In genomic region chr5:144767106-144767798, GRCm38 (mm10) we compare ENCODE assay signal across 8 mouse cellular contexts. TPM values are rescaled to one million over a fixed set of nuclear protein-coding genes. Genes with fewer than 3 reads are reported as not detected.
A peak's percentile ranks its signal among the peaks of the same experiment; 100 is the strongest.
DNase-seq lines count a peak whose midpoint lies in the region; ATAC-seq and TF ChIP-seq lines count a peak whose summit lies in the region.
"Not testable (repeated sequence)": the region's sequence is repeated elsewhere in the genome, so short reads cannot be mapped to it uniquely, and the experiment has no call there.

Gene Trrap, plus strand, starts transcription at chr5:144767732.

- in situ Hi-C loops in Patski (cut with MboI; ENCODE audit: low pct_unique_long_range_greater_than_20kb) = not testable (repeated sequence)

- ATAC-seq in Patski = not testable (repeated sequence)

- peak within 1 kb of the TSS; percentile 100 for H3K27ac ChIP-seq in cortical plate, adult 2 months (ENCODE audit: insufficient read depth, low read length)
- H3K27ac ChIP-seq in gastrocnemius, adult 2 months = peak within 1 kb of the TSS; percentile 99
- H3K27ac ChIP-seq in limb, embryonic 10.5 days = peak within 1 kb of the TSS; percentile 98
- H3K27ac ChIP-seq in small intestine, adult 2 months (ENCODE audit: insufficient read depth, low read depth, low read length) = peak within 1 kb of the TSS; percentile 84

- peak within 1 kb of the TSS; percentile 91 for H3K4me3 ChIP-seq in cortical plate, adult 2 months (ENCODE audit: insufficient read depth, low read length)
- H3K4me3 ChIP-seq in gastrocnemius, adult 2 months = peak within 1 kb of the TSS; percentile 81
- H3K4me3 ChIP-seq in limb, embryonic 10.5 days = peak within 1 kb of the TSS; percentile 89
- peak within 1 kb of the TSS; percentile 100 for H3K4me3 ChIP-seq in megakaryocyte, embryonic 14.5 days (replicated peaks)
- peak within 1 kb of the TSS; percentile 97 for H3K4me3 ChIP-seq in small intestine, adult 2 months (ENCODE audit: low read depth, low read length)

- not testable (repeated sequence) for DNase-seq in Patski (ENCODE audit: low read depth, low spot score); gastrocnemius, adult 2 months; heart, postnatal 10 days; limb, embryonic 10.5 days (ENCODE audit: low spot score)
- peak; percentile 17 for DNase-seq in kidney, adult 9 months

- not testable (repeated sequence) for H3K4me1 ChIP-seq in cortical plate, adult 2 months (ENCODE audit: control insufficient read depth, insufficient read depth, low read length); small intestine, adult 2 months (ENCODE audit: control insufficient read depth, insufficient read depth, insufficient read length, low read length)
- H3K4me1 ChIP-seq in limb, embryonic 10.5 days = peaks cover 13% of the 10 kb centered on the region
- H3K4me1 ChIP-seq in megakaryocyte, embryonic 14.5 days = peaks cover 41% of the 10 kb centered on the region

- TF ChIP-seq CTCF in Patski (IDR thresholded peaks at IDR 0.05); cortical plate, adult 2 months (IDR thresholded peaks at IDR 0.05; ENCODE audit: extremely low read depth, insufficient read depth, low read length); gastrocnemius, adult 2 months (IDR thresholded peaks at IDR 0.05); small intestine, adult 2 months (IDR thresholded peaks at IDR 0.05; ENCODE audit: extremely low read depth, insufficient read length, insufficient replicate concordance, low read depth, low read length): not testable (repeated sequence)

- POLR2A ChIA-PET in Patski (lab: Charles Lee) = interaction anchor here (1.4 kb wide), 1 partner anchor 16 kb away, joined by 3 read pairs; no protein-coding TSS in a partner anchor

- intact Hi-C loops in gastrocnemius, adult 2 months (cut with DNase I); heart, postnatal 10 days (cut with DNase I): not testable (repeated sequence)

- not testable (repeated sequence) for H3K9me3 ChIP-seq in limb, embryonic 10.5 days (replicated peaks); megakaryocyte, embryonic 14.5 days

- CTCF ChIA-PET in Patski (lab: Charles Lee) = interaction anchor here (1.5 to 2.1 kb wide), 3 partner anchors 10 to 19 kb away, joined by 3 to 11 read pairs (median 6); no protein-coding TSS in a partner anchor

- peaks cover 29% of the 10 kb centered on the region for H3K36me3 ChIP-seq in limb, embryonic 10.5 days
- peaks cover 23% of the 10 kb centered on the region for H3K36me3 ChIP-seq in megakaryocyte, embryonic 14.5 days (replicated peaks; ENCODE audit: low read length)
- not testable (repeated sequence) for H3K36me3 ChIP-seq in small intestine, adult 2 months (ENCODE audit: control insufficient read depth, insufficient read depth, low read length)

- not testable (repeated sequence) for H3K27me3 ChIP-seq in Patski; small intestine, adult 2 months (ENCODE audit: control insufficient read depth, insufficient read depth, low read length)
- H3K27me3 ChIP-seq in limb, embryonic 10.5 days (ENCODE audit: low read depth, poor library complexity, severe bottlenecking) = peaks cover 11% of the 10 kb centered on the region
- peaks cover 15% of the 10 kb centered on the region for H3K27me3 ChIP-seq in megakaryocyte, embryonic 14.5 days (replicated peaks)

- not testable (repeated sequence) for TF ChIP-seq POLR2A in cortical plate, adult 2 months (IDR thresholded peaks at IDR 0.05; ENCODE audit: extremely low read depth, insufficient read depth, low read length); small intestine, adult 2 months (IDR thresholded peaks at IDR 0.05; ENCODE audit: low read depth, low read length)

- WGBS in limb, embryonic 10.5 days = 85% methylated on average over 12 of the region's 15 CpGs
- 70% methylated on average over 15 of the region's 15 CpGs for whole genome bisulfite sequencing in small intestine, adult 2 months

RNA-seq across cellular contexts. Expression of gene Trrap, which starts in this region (rescaled TPM):
- 76.0 TPM for polyA plus RNA-seq in Patski (2021)
- polyA plus RNA-seq in cortical plate, adult 2 months (2012; rRNA removed) = 159 and 160 TPM in 2 replicates
- total RNA-seq in gastrocnemius, adult 2 months (2021) = 10 to 100 TPM; 24.0 to 28.5 TPM
- 10 to 100 TPM; 68.1 to 68.3 TPM for total RNA-seq in heart, postnatal 10 days (2021)
- polyA plus RNA-seq in limb, embryonic 10.5 days (2016; fragmentation: Nextera tagmentation; extraction: Ambion mirVana) = 82.4 and 91.9 TPM in 2 replicates
- polyA plus RNA-seq in megakaryocyte, embryonic 14.5 days (2012; ENCODE audit: insufficient read depth, low replicate concordance) = 20.5 and 43.0 TPM in 2 replicates
- 27.9 and 60.3 TPM in 2 replicates for polyA plus RNA-seq in small intestine, adult 2 months (2012; rRNA removed)
